Mouse (Mus musculus): ENCODE data around the gene Hoxd4.

The Hoxd4 gene

GRCm38 (mm10) chr2:74678891-74679595 lies 32.7 kb upstream of the Hoxd4 start, which contains the start of gene Hoxd11:
TSS of gene Hoxd11 (plus strand) at chr2:74679557.
- peak; percentile 72 for DNase-seq (ENCODE audit: low read depth, low spot score)

DNA sequence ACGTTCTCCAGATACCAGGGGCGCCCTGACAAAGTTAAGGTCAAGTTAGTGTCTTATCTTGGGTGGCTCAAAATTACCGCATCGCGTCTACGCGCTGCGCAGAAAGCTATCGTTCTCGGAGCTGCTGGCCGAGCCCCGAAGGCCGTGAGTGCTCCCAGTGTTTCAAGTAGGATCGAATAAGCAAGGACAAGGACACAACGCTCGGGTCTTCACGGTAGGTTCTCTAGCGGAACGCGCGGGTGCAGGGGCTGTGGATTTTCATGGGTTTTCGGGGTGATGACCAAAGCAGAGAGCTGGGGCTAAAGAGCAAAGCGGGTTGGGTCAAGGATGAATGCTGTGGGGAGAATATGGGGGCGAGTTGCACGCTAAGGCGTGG lies 32.1 kb upstream of the Hoxd4 start:
- DNase-seq (ENCODE audit: low read depth, low spot score): peak; percentile 70

DNA sequence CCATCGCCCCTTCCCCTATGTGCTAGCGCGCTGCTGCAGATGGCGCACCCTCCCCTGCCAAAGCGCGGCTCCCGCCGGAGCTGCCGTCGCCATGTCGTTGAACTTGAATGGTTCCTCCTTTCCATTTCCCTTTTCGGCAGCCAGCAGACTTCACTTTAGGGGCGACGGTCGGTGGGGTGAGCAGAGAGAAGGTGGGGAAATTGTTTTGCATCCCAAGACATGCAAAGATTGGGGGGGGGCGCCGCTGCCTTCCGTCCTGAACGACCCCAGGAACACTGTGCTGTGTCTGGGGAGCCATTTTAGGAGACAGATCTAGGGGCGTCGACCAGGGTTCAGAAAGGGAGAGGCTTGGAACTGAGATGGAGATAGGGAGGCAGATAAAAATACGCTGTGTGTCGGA lies 31.7 kb upstream of the Hoxd4 start:
- peak; percentile 70 for DNase-seq (ENCODE audit: low read depth, low spot score)

- peak; percentile 57 for DNase-seq (ENCODE audit: low read depth, low spot score)
These were observed 30.9 kb upstream of the Hoxd4 start for GRCm38 (mm10) chr2:74680561-74681398.

GRCm38 (mm10) chr2:74681594-74682531 lies 29.9 kb upstream of the Hoxd4 start:
- DNase-seq (ENCODE audit: low read depth, low spot score): peak; percentile 94

- peak; percentile 17 for DNase-seq (ENCODE audit: low read depth, low spot score)
These were observed 28.9 kb upstream of the Hoxd4 start for GRCm38 (mm10) chr2:74682796-74683195.

DNA sequence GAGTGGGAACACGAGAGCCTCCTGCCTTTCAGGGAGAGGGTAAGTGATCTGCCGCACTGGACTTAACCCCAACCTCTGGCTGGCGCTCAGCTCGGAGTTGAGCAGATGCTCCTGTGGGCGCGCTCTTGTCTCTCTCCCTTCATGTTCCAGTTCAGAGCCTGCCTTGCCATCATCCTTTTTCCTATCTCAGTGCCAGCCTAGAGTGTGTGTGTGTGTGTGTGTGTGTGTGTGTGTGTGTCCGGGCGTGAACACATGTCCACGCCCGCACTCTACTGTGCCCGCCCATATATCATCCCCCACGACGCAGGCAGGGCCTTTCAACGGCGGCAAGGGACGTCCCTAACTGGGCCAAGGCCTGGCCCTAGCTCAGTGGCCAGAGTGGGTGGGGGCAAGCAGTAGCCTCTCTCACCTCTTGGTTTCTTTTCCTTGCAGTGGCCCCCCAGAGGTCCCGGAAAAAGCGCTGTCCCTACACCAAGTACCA lies 28.2 kb upstream of the Hoxd4 start:
- peak; percentile 81 for DNase-seq (ENCODE audit: low read depth, low spot score)

GRCm38 (mm10) chr2:74684106-74684505 lies 27.6 kb upstream of the Hoxd4 start:
- DNase-seq (ENCODE audit: low read depth, low spot score): no peak

DNA sequence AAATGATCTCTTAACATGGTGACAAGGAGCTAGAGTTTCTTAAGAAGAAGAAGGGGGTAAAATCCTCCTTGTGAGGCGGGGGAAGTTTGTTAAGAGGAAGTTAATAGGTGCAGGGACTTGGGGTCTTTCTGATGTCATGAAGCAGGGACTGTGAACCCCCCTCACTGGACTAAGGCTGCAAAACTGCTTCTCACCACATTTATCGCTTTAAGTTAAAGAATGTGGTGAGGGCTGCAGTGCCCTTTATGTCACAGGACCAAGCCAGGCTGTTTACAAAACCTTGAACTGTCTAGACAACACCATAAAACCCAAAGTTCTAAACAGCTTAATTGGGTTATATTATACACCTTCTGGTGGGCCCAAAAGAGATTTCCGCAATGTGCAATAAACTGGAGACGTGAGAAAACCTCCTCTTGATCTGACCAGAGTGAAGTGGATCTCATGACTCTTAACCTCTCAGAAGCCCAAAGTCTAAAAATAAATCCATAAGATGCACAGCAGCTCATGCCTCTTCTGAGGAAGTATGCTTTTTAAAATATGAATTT lies 26.6 kb upstream of the Hoxd4 start:
- no peak for DNase-seq (ENCODE audit: low read depth, low spot score)

DNA sequence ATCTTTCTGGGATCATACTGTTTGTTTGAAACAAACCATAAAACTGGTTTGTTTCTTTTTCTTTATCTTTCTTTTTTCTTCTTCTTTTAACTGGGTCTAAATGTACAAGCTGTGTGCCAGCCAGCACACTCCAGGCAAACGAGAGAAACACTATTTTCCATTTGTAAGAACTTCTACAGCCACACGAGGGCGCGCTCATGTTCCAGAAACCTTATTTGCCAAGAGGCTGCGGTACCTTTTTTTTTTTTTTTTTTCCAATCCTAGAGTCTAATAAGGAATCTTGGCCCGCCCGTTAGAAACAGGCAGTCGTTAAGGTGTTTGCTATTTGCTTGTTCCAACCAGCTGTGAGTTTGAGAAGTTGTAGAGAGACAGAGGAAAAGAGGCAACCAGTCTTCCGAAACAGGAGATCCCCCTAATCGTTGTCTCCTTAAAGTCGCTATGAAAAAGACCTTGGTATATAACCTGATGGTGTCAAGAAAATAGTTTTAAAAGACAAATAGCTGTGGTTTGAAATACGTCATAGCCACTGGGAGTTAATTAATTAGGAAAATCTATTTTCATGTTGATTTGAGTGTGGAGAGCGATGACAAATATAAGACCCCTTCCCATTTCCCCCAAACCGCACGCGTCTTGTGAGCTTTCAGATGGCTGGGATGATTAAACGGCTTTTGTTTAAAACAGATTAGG lies 25.3 kb upstream of the Hoxd4 start:
- peak; percentile 93 for DNase-seq (ENCODE audit: low read depth, low spot score)

GRCm38 (mm10) chr2:74686988-74687697 lies 24.6 kb upstream of the Hoxd4 start:
- DNase-seq (ENCODE audit: low read depth, low spot score): no peak

DNA sequence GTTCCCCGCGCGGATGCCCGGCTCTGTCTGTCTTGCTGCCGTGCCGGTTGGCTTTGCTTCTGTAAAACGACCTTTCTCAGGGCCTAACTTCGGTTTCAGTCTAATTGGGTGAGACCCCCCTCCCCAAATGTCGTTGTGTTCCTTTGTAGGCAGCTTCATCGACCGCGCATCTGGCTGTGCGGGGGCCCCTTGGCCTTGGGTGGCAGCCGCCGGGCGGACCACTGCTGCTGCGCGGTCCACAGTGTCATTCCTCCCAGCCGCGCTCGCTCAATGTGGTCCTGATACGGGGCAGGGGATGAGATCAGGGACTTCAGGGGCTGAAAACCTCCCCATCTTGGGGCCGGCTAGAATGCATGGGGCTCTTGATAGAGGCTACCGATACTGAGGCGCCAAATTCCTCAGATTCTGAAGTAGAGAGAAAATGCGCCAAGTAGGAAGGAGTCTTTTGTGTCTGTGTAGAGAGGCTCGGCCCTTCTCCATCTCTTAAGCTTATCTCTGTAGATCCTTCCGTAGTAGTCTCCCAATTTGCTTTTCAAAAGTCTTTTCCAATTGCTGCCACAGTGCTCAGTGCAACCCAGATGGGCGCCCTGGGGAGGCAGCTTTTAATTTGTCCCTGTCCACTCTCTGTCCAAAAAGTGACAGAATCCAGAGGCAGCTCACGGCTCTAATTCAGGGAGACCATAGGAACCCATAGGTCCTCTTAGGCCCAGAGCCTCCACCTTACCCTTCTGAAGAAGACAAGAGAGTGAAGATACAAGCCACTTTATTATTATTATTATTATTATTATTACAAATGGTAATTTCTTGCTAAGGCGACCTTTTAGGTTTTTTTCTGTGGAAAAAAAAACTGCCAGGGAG lies 23.8 kb upstream of the Hoxd4 start:
- no peak for DNase-seq (ENCODE audit: low read depth, low spot score)

DNA sequence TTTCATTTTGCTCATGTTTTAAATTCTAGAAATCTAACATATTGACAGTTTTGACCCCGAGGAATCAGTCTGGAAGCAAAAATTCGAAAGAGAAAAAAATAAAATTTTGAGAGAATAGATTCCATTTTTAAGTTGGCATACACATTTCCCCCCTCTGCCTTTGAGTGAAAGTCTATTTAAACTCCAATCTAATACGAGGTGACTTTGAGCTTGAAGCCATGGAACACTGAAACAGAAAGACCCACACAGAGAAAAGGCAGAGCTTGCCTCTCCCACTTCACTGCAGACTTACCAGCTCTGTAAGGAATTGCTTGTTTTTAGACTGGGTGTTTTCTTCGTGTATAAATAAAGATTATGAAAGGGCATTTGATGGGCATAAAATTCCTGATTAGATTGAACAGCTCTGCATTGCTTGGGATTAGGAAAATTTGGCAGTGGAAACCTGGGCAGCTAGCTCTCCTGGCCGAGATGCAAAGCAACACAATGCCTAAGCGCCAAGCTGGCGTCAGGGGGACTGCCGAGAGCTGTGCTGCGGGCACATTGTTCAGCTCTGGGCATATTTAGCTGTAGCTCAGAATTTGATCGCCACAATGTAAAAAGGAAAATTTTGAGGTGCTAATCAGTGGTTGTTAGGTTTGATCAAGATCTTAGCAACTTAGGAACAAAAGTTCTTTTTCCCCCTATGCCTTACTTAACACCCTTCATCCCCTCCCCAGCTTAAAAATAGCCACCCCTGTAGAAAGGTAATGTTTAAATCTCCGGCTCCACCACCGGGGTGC lies 22.7 kb upstream of the Hoxd4 start:
- no peak for DNase-seq (ENCODE audit: low read depth, low spot score)

GRCm38 (mm10) chr2:74689574-74690337 lies 22.0 kb upstream of the Hoxd4 start:
- DNase-seq (ENCODE audit: low read depth, low spot score): no peak

DNA sequence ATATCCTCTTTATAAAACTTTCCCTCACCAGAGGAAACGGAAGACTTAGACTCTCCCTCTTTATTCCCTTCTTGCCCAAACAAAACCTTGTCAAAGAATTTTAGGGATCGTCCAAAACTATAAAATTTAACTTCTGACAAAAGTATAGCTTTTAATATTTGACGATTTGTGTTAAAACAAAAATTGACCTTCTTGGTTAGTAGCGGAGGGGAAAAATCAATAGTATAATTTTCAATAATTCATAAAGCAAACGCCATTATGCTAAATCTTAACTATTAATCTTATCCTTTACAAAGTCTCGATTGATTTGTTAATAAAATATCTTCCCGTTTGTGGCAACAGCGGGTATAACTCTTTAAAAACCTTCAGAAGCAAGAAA lies 21.4 kb upstream of the Hoxd4 start:
- DNase-seq (ENCODE audit: low read depth, low spot score): no peak

DNA sequence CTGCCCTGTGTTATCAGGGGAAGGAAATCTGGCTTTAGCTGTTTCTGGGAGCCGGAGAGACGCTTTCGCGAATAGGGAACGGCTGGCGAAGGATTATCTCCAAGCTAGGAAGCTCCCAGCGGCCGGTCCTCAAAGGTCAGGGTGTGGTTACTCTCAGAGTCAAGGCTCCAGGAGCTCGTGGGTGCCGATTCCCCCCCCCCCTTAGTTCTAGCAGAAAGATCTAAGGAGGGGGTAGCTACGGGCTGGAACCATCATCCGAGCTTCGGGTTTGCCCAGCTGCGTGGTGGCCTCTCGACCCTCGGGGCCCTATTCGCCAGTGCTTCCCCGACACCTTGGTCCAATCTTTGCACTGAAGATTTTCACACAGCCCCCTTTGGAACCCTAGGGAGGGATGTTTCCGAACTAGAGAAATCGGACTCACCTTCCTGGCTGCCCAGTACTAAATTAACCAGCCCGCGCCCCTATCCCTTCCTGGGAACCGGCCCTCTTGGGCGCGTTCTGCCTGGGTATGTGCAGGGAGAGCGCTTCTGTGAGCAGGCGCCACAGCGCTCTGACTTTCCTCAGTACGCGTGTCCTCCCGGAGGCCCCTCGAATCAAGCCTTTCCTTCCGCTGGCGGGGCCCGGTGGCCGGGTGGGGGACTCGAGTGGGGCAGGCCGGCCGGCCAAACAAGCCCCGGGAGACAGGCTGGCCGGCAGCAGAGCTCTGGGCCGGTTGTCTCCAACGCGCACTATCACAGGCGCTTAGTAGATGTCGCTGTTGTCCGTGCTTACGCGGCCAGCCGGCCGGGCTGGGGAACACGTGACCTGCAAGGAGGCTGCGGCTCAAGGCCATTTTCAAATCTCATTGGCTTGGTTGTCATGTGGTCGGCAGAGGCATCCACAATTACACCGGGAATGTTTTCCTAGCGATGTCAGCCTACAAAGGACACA lies 20.4 kb upstream of the Hoxd4 start, which contains the start of gene Hoxd10:
Gene Hoxd10, plus strand, starts transcription at position 903 of the 930 bp plus-strand sequence.
- DNase-seq (ENCODE audit: low read depth, low spot score): peak; percentile 94
